Mouse (Mus musculus) lung, embryonic 14.5 days (tissue): Measurements from ENCODE around the gene Mmp8. TPM values are rescaled to one million over a fixed set of nuclear protein-coding genes. Genes with fewer than 3 reads are reported as not detected.
A peak's percentile ranks its signal among the peaks of the same experiment; 100 is the strongest.

Experiments
- ATAC-seq: fragments of 200-750 bp; cut with Nextera tagmentation; 2 replicates; pipeline ENCODE4 v1.8.0; 2017; ENCODE audit warnings: mild to moderate bottlenecking, moderate TSS enrichment, moderate library complexity; ENCODE audit not compliant: insufficient read depth
- DNase-seq: peaks from one replicate; pipeline ENCODE4 v3.0.0-alpha.2; 2015
- H3K27ac ChIP-seq: fragments of 300-500 bp; sonication (generic); 2 replicates; pipeline ENCODE4 v1.5.1; 2014; ENCODE audit warnings: low read depth, mild to moderate bottlenecking, moderate library complexity
- H3K27me3 ChIP-seq: fragments of 300-500 bp; sonication (generic); 2 replicates; pipeline ENCODE4 v1.6.1; 2014; ENCODE audit warnings: low read length, control low read depth; ENCODE audit not compliant: insufficient read depth
- H3K36me3 ChIP-seq: fragments of 300-500 bp; sonication (generic); 2 replicates; pipeline ENCODE4 v1.6.1; 2014; ENCODE audit warnings: control low read depth; ENCODE audit not compliant: insufficient read depth
- H3K4me1 ChIP-seq: fragments of 300-500 bp; sonication (generic); 2 replicates; pipeline ENCODE4 v1.6.1; 2014; ENCODE audit warnings: antibody characterized with exemption, control low read depth; ENCODE audit not compliant: insufficient read depth
- H3K4me2 ChIP-seq: fragments of 300-500 bp; sonication (generic); 2 replicates; pipeline ENCODE4 v1.6.1; 2014; ENCODE audit warnings: mild to moderate bottlenecking
- H3K4me3 ChIP-seq: fragments of 300-500 bp; sonication (generic); 2 replicates; pipeline ENCODE4 v1.5.1; 2014; ENCODE audit warnings: low read depth, low read length
- H3K9ac ChIP-seq: fragments of 300-500 bp; sonication (generic); 2 replicates; pipeline ENCODE4 v1.6.1; 2014
- H3K9me3 ChIP-seq: fragments of 300-500 bp; sonication (generic); 2 replicates; pipeline ENCODE4 v1.6.1; 2016; ENCODE audit warnings: low read depth, low read length, control low read depth
- CTCF ChIP-seq: IDR thresholded peaks from 2 replicates; pipeline ENCODE4 v1.5.1; 2016; ENCODE audit warnings: antibody characterized with exemption, low read depth
- whole genome bisulfite sequencing: fragments of 180-500 bp; shearing (Covaris S2); extraction: QIAGEN DNeasy Blood & Tissue Kit; methylation state at CpG from one replicate; pipeline ENCODE4 v1.1.7; 2014; 5-methylcytosine and 5-hydroxymethylcytosine counted together
- polyA plus RNA-seq: library from polyadenylated mRNA; unstranded; fragments of >200 nt; fragmentation: Nextera tagmentation; extraction: Ambion mirVana; gene quantifications from 2 replicates; pipeline ENCODE4 v1.2.1, GENCODE M21; 2014

The Mmp8 gene
- polyA plus RNA-seq, 1 experiment from 2014 or later: 0.24 TPM

DNA sequence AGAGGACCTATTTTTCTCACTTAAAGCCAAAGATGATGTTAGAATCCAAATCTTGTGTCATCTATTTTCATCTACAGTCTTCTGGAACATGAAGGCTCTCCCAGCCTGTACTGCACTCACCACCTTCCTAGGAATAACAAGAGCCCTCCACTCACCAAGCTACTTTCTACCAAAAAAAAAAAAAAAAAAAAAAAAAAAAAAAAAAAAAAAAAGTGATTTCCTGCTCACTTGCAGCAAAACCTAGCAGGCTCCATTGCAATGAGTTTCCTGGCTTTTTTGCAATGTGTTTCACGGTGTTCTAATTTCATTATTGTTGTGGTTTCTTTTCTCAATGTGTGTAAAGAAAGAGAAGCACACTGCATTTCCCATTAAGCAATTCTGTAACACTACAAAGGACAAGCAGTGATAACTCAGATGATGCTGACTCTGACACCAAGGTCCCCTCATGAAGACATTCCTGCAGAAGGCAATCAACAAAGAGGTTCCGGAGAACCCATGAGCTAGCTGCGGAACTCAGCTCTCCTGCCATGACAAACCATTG lies 35.1 kb downstream of the Mmp8 start:
- no peak overlapping the region for H3K4me3 ChIP-seq
- no peaks in the 10 kb centered on the region for H3K4me1 ChIP-seq
- H3K4me2 ChIP-seq: no peak overlapping the region
- no peaks in the 10 kb centered on the region for H3K36me3 ChIP-seq
- 89% methylated on average over 3 of the region's 3 CpGs for WGBS
- no peak overlapping the region for H3K27ac ChIP-seq
- TF ChIP-seq CTCF: no peak
- ATAC-seq: no peak
- no peak overlapping the region for H3K9ac ChIP-seq
- no peaks in the 10 kb centered on the region for H3K9me3 ChIP-seq
- no peaks in the 10 kb centered on the region for H3K27me3 ChIP-seq
- no peak for DNase-seq

DNA sequence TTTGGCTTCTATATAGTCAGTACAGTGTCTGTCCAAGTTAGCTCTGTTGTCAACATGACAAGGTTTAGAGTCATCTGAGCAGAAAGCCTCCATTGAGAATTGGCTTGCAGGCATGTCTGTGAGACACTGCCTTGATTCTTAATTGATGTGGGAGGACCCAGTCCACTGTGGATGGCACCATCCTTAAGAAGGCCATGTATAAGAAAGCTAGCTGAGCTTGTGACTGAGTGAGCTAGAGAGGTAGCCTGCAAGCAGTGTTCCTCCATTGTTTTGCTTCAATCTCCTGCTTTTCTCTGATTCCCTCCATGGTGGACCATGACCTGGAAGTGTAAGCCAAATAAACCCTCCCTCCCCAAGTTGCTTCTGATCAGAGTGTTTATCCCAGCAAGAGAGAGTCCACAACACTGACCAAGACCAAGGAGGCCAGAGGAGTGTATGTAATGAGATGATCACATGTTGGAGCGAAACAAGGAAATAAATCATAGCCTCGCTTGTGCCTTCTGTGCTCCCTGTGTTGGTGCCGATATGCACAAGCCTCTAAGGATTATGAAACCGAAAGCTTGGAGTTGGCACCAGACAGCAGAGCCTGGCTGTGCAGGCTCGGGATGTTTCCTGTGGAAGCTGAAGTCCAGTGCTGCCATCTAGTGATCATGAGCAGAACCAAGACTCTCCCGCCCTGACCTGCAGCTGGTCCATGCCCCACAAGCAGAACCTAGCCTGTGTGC lies 36.7 kb downstream of the Mmp8 start:
- peak; percentile 96 for TF ChIP-seq CTCF
- no peaks in the 10 kb centered on the region for H3K9me3 ChIP-seq
- no peaks in the 10 kb centered on the region for H3K27me3 ChIP-seq
- no peak overlapping the region for H3K27ac ChIP-seq
- H3K9ac ChIP-seq: peak overlapping the region; percentile 39; the same call in 1 of the 2 replicates
- ATAC-seq: peak; percentile 100
- H3K4me3 ChIP-seq: peak overlapping the region; percentile 28
- 7% methylated on average over 6 of the region's 6 CpGs for WGBS
- peak; percentile 96 for DNase-seq
- H3K4me2 ChIP-seq: peak overlapping the region; percentile 55
- no peaks in the 10 kb centered on the region for H3K36me3 ChIP-seq
- H3K4me1 ChIP-seq: no peaks in the 10 kb centered on the region

DNA sequence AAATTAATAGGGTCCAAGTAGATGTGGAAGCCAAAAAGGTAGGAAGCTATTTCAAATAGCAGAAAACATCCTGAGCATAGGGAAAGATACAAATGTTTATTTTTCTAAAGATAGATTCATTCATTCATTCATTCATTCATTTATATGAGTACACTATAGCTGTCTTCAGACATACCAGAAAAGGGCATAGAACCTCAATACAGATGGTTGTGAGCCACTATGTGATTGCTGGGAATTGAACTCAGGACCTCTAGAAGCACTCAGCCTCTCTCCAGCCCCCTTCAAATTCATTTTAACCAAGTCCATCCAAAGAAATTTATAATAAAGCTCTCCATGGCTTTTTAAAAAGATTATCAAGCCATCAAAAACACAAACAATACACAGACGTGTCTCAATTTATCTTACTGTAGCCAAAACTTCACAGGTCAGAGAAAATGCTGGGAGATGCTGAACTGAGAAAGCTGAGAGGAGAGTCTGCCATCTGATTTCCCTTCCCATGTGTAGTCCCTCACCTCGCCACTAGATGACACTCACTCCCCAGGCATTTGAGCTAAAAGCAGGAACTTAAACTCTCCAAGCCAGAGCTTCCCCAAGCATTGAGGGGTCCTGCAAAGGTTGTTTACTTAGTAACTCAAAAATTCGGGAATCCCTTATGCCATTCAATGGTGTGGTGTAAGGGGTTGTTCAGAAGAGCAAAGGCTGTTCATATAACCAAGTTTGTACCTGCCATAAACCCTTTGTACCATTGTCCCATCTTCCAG lies 44.9 kb downstream of the Mmp8 start:
- H3K27me3 ChIP-seq: no peaks in the 10 kb centered on the region
- peak; percentile 85 for DNase-seq
- H3K4me1 ChIP-seq: no peaks in the 10 kb centered on the region
- H3K27ac ChIP-seq: no peak overlapping the region
- ATAC-seq: 0 out of 2 replicates have a peak, but pooled peaks have one; percentile 60
- H3K4me3 ChIP-seq: no peak overlapping the region
- WGBS: 2% methylated on average over 3 of the region's 3 CpGs
- no peak overlapping the region for H3K4me2 ChIP-seq
- no peaks in the 10 kb centered on the region for H3K36me3 ChIP-seq
- peak; percentile 96 for TF ChIP-seq CTCF
- no peak overlapping the region for H3K9ac ChIP-seq
- H3K9me3 ChIP-seq: no peaks in the 10 kb centered on the region

DNA sequence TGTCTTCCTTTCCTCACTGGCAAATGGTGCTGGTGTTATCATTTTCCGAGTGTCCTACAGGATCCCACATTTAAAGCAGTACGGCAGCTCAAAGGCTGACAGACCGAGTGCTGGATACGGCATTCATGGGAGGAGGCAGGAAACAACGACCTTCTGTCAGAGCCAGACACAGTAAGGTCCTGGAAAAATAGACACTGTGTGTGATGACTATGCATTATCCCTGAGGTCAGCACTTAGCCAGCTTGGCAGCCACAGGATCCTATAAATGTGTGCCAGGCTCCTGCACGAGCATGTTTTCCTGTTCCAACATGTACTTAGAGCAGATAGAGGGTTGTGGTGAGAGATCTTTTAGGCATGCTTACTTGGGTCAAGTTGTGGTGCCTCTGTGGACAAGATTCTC lies 45.7 kb downstream of the Mmp8 start:
- Histone ChIP-seq H3K4me2 (no peak overlapping the region), H3K4me1 (no peaks in the 10 kb centered on the region), H3K27me3 (no peaks in the 10 kb centered on the region), H3K4me3 (no peak overlapping the region), H3K9me3 (no peaks in the 10 kb centered on the region), H3K9ac (no peak overlapping the region), H3K36me3 (no peaks in the 10 kb centered on the region), H3K27ac (no peak overlapping the region)
- no peak for TF ChIP-seq CTCF
- DNase-seq: no peak
- WGBS: 56% methylated on average over 6 of the region's 6 CpGs
- no peak for ATAC-seq

DNA sequence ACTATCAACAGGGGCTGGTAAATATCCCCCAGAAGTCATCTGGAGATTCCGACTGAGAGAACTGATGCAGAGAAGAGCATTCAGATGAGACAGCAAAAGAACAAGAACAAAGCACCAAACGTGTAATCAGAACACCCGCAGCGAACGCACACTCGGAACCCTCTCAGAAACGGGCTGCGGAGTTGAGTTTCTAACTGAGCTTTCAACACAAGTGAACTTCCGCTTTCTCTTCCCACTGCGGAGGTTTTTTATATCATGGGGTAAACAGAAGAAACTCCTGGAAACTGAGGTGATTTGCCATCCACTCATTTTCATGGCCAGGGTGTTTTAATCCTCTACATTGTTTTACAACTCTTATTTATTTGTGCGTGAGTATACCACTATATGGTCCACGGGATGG lies 47.4 kb downstream of the Mmp8 start:
- Histone ChIP-seq H3K27ac (no peak overlapping the region), H3K36me3 (no peaks in the 10 kb centered on the region), H3K4me3 (no peak overlapping the region), H3K9ac (no peak overlapping the region), H3K27me3 (no peaks in the 10 kb centered on the region), H3K4me1 (no peaks in the 10 kb centered on the region), H3K9me3 (no peaks in the 10 kb centered on the region), H3K4me2 (no peak overlapping the region)
- no peak for TF ChIP-seq CTCF
- 86% methylated on average over 12 of the region's 12 CpGs for WGBS
- DNase-seq (no peak), ATAC-seq (no peak)

Other genes with a start within 250 kb of the Mmp8 start
- 0.50 TPM in 1 of 2 replicates, not detected in the other for gene Mmp12, start 214.1 kb upstream of the Mmp8 start, polyA plus RNA-seq
- not detected in 2 replicates for gene Mmp1b, start 170.4 kb upstream of the Mmp8 start, polyA plus RNA-seq
- not detected in 2 replicates for gene Mmp3, start 112.6 kb upstream of the Mmp8 start, polyA plus RNA-seq
- gene Mmp10, start 56.1 kb upstream of the Mmp8 start, polyA plus RNA-seq: not detected in 2 replicates
- gene Mmp27, start 12.9 kb downstream of the Mmp8 start, polyA plus RNA-seq: not detected in 2 replicates
- not detected in 2 replicates for gene Mmp20, start 69.8 kb downstream of the Mmp8 start, polyA plus RNA-seq
- gene Mmp7, start 133.6 kb downstream of the Mmp8 start, polyA plus RNA-seq: 0.17 and 0.23 TPM in 2 replicates
- 145 and 156 TPM in 2 replicates for gene Tmem123, start 205.6 kb downstream of the Mmp8 start, polyA plus RNA-seq